Mouse (Mus musculus): ENCODE measurements at regions not wholly inside any gene's neighbourhood (a gene's known extent, or its start where the extent isn't known, plus 50 kb on each side); places are given as distances from the start of the nearest gene placed in this dataset.

- no peak for TF ChIP-seq GATA1 (IDR thresholded peaks at IDR 0.05; ENCODE audit: borderline replicate concordance, low read length)
- no peak for TF ChIP-seq TAL1 (conservative IDR thresholded peaks at IDR 0.05; ENCODE audit: low read depth, low read length)
- no peak for TF ChIP-seq CTCF (IDR thresholded peaks at IDR 0.05; ENCODE audit: low read depth, low read length)
- TF ChIP-seq GATA2 (IDR thresholded peaks at IDR 0.05; ENCODE audit: borderline replicate concordance, low read depth, low read length): no peak
- no peak for TF ChIP-seq POLR2AphosphoS5 (IDR thresholded peaks at IDR 0.05; ENCODE audit: insufficient replicate concordance, low read depth, low read length)
- ATAC-seq (ENCODE audit: extremely low read depth, insufficient number of reproducible peaks, low FRiP score, poor library complexity, severe bottlenecking): no peak
These were observed 131.5 kb downstream of the En1 start for GRCm38 (mm10) chr1:120733683-120734082.

GRCm38 (mm10) chr1:120734846-120735245 lies 132.6 kb downstream of the En1 start:
- H3K36me3 ChIP-seq (replicated peaks): no peaks in the 10 kb centered on the region
- no peak overlapping the region for H3K4me3 ChIP-seq (ENCODE audit: low read depth, low read length)
- DNase-seq (ENCODE audit: low spot score) (no peak), ATAC-seq (ENCODE audit: extremely low read depth, insufficient number of reproducible peaks, low FRiP score, poor library complexity, severe bottlenecking) (no peak)
- TF ChIP-seq GATA1 (IDR thresholded peaks at IDR 0.05; ENCODE audit: borderline replicate concordance, low read length) (no peak), GATA2 (IDR thresholded peaks at IDR 0.05; ENCODE audit: borderline replicate concordance, low read depth, low read length) (no peak), CTCF (IDR thresholded peaks at IDR 0.05; ENCODE audit: low read depth, low read length) (no peak), TAL1 (conservative IDR thresholded peaks at IDR 0.05; ENCODE audit: low read depth, low read length) (no peak), POLR2AphosphoS5 (IDR thresholded peaks at IDR 0.05; ENCODE audit: insufficient replicate concordance, low read depth, low read length) (no peak)
- H3K4me1 ChIP-seq (ENCODE audit: insufficient read depth, low read depth, low read length): no peaks in the 10 kb centered on the region
- no peaks in the 10 kb centered on the region for H3K27me3 ChIP-seq (ENCODE audit: insufficient read depth, low read length)
- H3K9me3 ChIP-seq (replicated peaks): peaks cover 83% of the 10 kb centered on the region

More at GRCm38 (mm10) chr1:120733683-120734082, 131.5 kb downstream of the En1 start:
- Histone ChIP-seq H3K27me3 (ENCODE audit: insufficient read depth, low read length) (no peaks in the 10 kb centered on the region), H3K4me1 (ENCODE audit: insufficient read depth, low read depth, low read length) (no peaks in the 10 kb centered on the region), H3K36me3 (replicated peaks) (no peaks in the 10 kb centered on the region), H3K4me3 (ENCODE audit: low read depth, low read length) (no peak overlapping the region), H3K9me3 (replicated peaks) (peaks cover 82% of the 10 kb centered on the region)
- DNase-seq (ENCODE audit: low spot score): no peak

- TF ChIP-seq GATA2 (IDR thresholded peaks at IDR 0.05; ENCODE audit: borderline replicate concordance, low read depth, low read length): no peak
- no peak for TF ChIP-seq POLR2AphosphoS5 (IDR thresholded peaks at IDR 0.05; ENCODE audit: insufficient replicate concordance, low read depth, low read length)
- TF ChIP-seq TAL1 (conservative IDR thresholded peaks at IDR 0.05; ENCODE audit: low read depth, low read length): no peak
- TF ChIP-seq GATA1 (IDR thresholded peaks at IDR 0.05; ENCODE audit: borderline replicate concordance, low read length): no peak
- no peak for TF ChIP-seq CTCF (IDR thresholded peaks at IDR 0.05; ENCODE audit: low read depth, low read length)
These were observed 137.3 kb downstream of the En1 start for GRCm38 (mm10) chr1:120739499-120739898.

GRCm38 (mm10) chr1:120741091-120741740 lies 139.0 kb downstream of the En1 start:
- Histone ChIP-seq H3K4me1 (ENCODE audit: insufficient read depth, low read depth, low read length) (no peaks in the 10 kb centered on the region), H3K4me3 (ENCODE audit: low read depth, low read length) (no peak overlapping the region; the same call in 1 of the 2 replicates), H3K36me3 (replicated peaks) (no peaks in the 10 kb centered on the region), H3K27me3 (ENCODE audit: insufficient read depth, low read length) (no peaks in the 10 kb centered on the region), H3K9me3 (replicated peaks) (peaks cover 79% of the 10 kb centered on the region)
- ATAC-seq (ENCODE audit: extremely low read depth, insufficient number of reproducible peaks, low FRiP score, poor library complexity, severe bottlenecking) (no peak), DNase-seq (ENCODE audit: low spot score) (no peak)
- TF ChIP-seq CTCF (IDR thresholded peaks at IDR 0.05; ENCODE audit: low read depth, low read length) (no peak), TAL1 (conservative IDR thresholded peaks at IDR 0.05; ENCODE audit: low read depth, low read length) (no peak), GATA2 (IDR thresholded peaks at IDR 0.05; ENCODE audit: borderline replicate concordance, low read depth, low read length) (no peak), POLR2AphosphoS5 (IDR thresholded peaks at IDR 0.05; ENCODE audit: insufficient replicate concordance, low read depth, low read length) (no peak), GATA1 (IDR thresholded peaks at IDR 0.05; ENCODE audit: borderline replicate concordance, low read length) (no peak)

More at GRCm38 (mm10) chr1:120739499-120739898, 137.3 kb downstream of the En1 start:
- H3K4me3 ChIP-seq (ENCODE audit: low read depth, low read length): no peak overlapping the region
- H3K27me3 ChIP-seq (ENCODE audit: insufficient read depth, low read length): no peaks in the 10 kb centered on the region
- H3K36me3 ChIP-seq (replicated peaks): no peaks in the 10 kb centered on the region
- DNase-seq (ENCODE audit: low spot score) (no peak), ATAC-seq (ENCODE audit: extremely low read depth, insufficient number of reproducible peaks, low FRiP score, poor library complexity, severe bottlenecking) (no peak)
- no peaks in the 10 kb centered on the region for H3K4me1 ChIP-seq (ENCODE audit: insufficient read depth, low read depth, low read length)
- H3K9me3 ChIP-seq (replicated peaks): peaks cover 85% of the 10 kb centered on the region

GRCm38 (mm10) chr1:120748963-120749362 lies 146.7 kb downstream of the En1 start:
- TF ChIP-seq GATA2 (IDR thresholded peaks at IDR 0.05; ENCODE audit: borderline replicate concordance, low read depth, low read length): no peak
- TF ChIP-seq POLR2AphosphoS5 (IDR thresholded peaks at IDR 0.05; ENCODE audit: insufficient replicate concordance, low read depth, low read length): no peak
- no peak for TF ChIP-seq CTCF (IDR thresholded peaks at IDR 0.05; ENCODE audit: low read depth, low read length)
- no peak for TF ChIP-seq GATA1 (IDR thresholded peaks at IDR 0.05; ENCODE audit: borderline replicate concordance, low read length)
- no peak for TF ChIP-seq TAL1 (conservative IDR thresholded peaks at IDR 0.05; ENCODE audit: low read depth, low read length)

GRCm38 (mm10) chr1:120753406-120753805 lies 151.2 kb downstream of the En1 start:
- no peak for DNase-seq (ENCODE audit: low spot score)
- no peak for ATAC-seq (ENCODE audit: extremely low read depth, insufficient number of reproducible peaks, low FRiP score, poor library complexity, severe bottlenecking)
- no peaks in the 10 kb centered on the region for H3K36me3 ChIP-seq (replicated peaks)
- no peaks in the 10 kb centered on the region for H3K4me1 ChIP-seq (ENCODE audit: insufficient read depth, low read depth, low read length)
- H3K27me3 ChIP-seq (ENCODE audit: insufficient read depth, low read length): no peaks in the 10 kb centered on the region
- H3K9me3 ChIP-seq (replicated peaks): peaks cover 65% of the 10 kb centered on the region
- H3K4me3 ChIP-seq (ENCODE audit: low read depth, low read length): no peak overlapping the region
- no peak for TF ChIP-seq POLR2AphosphoS5 (IDR thresholded peaks at IDR 0.05; ENCODE audit: insufficient replicate concordance, low read depth, low read length)

More at GRCm38 (mm10) chr1:120748963-120749362, 146.7 kb downstream of the En1 start:
- no peak for ATAC-seq (ENCODE audit: extremely low read depth, insufficient number of reproducible peaks, low FRiP score, poor library complexity, severe bottlenecking)
- Histone ChIP-seq H3K9me3 (replicated peaks) (peaks cover 64% of the 10 kb centered on the region), H3K4me3 (ENCODE audit: low read depth, low read length) (no peak overlapping the region), H3K36me3 (replicated peaks) (no peaks in the 10 kb centered on the region), H3K27me3 (ENCODE audit: insufficient read depth, low read length) (no peaks in the 10 kb centered on the region), H3K4me1 (ENCODE audit: insufficient read depth, low read depth, low read length) (no peaks in the 10 kb centered on the region)
- DNase-seq (ENCODE audit: low spot score): no peak

Data from G1E (cell line).